Mouse (Mus musculus): ENCODE results near the gene Pacrg. TPM values are rescaled to one million over a fixed set of nuclear protein-coding genes. Genes with fewer than 3 reads are reported as not detected.

Gene Pacrg
- polyA plus RNA-seq (2012; rRNA removed) = 264 and 277 TPM in 2 replicates

DNA sequence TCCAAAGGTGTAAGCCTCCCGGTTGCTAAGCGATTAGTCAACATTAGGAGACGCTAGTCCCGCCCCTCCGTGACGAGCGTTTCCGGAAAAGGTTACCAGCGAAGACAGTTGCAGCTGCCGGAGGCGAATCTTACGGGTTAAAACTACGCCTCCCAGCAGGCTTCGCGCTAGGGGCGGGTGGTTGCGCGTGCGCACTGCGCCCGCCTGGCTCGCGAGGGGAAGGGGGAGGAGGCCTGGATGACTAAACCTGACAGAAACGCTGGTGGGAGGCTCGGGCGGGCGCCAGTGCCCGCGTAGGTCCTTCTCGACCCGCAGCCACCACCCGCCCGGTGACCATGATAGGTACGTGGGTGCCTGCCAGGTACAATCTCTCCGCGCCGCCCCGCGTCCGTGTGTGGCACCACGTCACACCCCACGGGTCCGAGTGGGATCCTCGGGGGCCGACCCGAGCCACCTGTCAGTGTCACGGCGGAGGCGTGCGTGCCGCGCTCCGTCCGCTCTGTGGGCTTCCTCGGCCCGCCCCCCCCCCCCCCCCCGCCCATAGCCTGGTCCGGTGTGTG is at the start of gene Pacrg, which contains the start of gene Prkn:
Gene Pacrg (minus strand): TSS at position 164 of the 560 bp plus-strand sequence.
Gene Prkn (plus strand): TSS at position 237 of the 560 bp plus-strand sequence.
- peak; percentile 79 for TF ChIP-seq POLR2A (IDR thresholded peaks at IDR 0.05; ENCODE audit: control insufficient read depth, low read depth, low read length)
- no peak for TF ChIP-seq CTCF (IDR thresholded peaks at IDR 0.05; ENCODE audit: control insufficient read depth, insufficient read depth, insufficient replicate concordance, low read depth, low read length)
- H3K27ac ChIP-seq (ENCODE audit: control insufficient read depth, insufficient read depth, low read depth, low read length) = peak within 1 kb of the TSS; percentile 80
- peak within 1 kb of the TSS; percentile 82 for H3K4me3 ChIP-seq (ENCODE audit: control insufficient read depth, low read depth, low read length)
- H3K36me3 ChIP-seq (ENCODE audit: control insufficient read depth, insufficient read depth, low read length) = no peaks in the 10 kb centered on the region
- no peaks in the 10 kb centered on the region for H3K27me3 ChIP-seq (ENCODE audit: control insufficient read depth, insufficient read depth, low read length)
- H3K4me1 ChIP-seq (ENCODE audit: control insufficient read depth, insufficient read depth, low read length) = peaks cover 2% of the 10 kb centered on the region

DNA sequence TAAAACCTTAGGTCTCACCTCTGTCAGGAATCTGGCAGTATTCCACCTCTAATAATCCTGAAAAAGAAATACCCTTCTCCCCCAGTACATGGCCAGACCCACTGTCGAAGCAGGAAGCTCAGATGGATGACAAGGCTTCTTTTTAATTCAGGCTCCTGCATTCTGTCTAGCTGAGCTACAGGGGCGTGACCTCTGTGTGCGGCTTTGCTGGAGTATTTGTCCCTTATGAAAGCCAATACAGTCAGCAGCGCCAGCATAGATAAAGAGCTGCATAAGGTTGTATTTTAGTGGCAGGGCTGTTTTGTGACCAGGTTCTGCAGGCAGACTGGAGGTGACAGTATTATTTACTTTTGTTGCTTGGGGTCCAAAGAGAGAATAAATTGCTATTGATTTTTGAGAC is 47.8 kb upstream of the Pacrg start:
- Histone ChIP-seq H3K36me3 (ENCODE audit: control insufficient read depth, insufficient read depth, low read length) (no peaks in the 10 kb centered on the region), H3K4me3 (ENCODE audit: control insufficient read depth, low read depth, low read length) (no peak overlapping the region), H3K27ac (ENCODE audit: control insufficient read depth, insufficient read depth, low read depth, low read length) (no peak overlapping the region), H3K4me1 (ENCODE audit: control insufficient read depth, insufficient read depth, low read length) (no peaks in the 10 kb centered on the region), H3K27me3 (ENCODE audit: control insufficient read depth, insufficient read depth, low read length) (no peaks in the 10 kb centered on the region)
- TF ChIP-seq POLR2A (IDR thresholded peaks at IDR 0.05; ENCODE audit: control insufficient read depth, low read depth, low read length) = no peak

- H3K4me1 ChIP-seq (ENCODE audit: control insufficient read depth, insufficient read depth, low read length) = no peaks in the 10 kb centered on the region
- no peaks in the 10 kb centered on the region for H3K27me3 ChIP-seq (ENCODE audit: control insufficient read depth, insufficient read depth, low read length)
- no peak overlapping the region for H3K27ac ChIP-seq (ENCODE audit: control insufficient read depth, insufficient read depth, low read depth, low read length)
- H3K4me3 ChIP-seq (ENCODE audit: control insufficient read depth, low read depth, low read length) = no peak overlapping the region
- H3K36me3 ChIP-seq (ENCODE audit: control insufficient read depth, insufficient read depth, low read length) = no peaks in the 10 kb centered on the region
- TF ChIP-seq CTCF (IDR thresholded peaks at IDR 0.05; ENCODE audit: control insufficient read depth, insufficient read depth, insufficient replicate concordance, low read depth, low read length) (no peak), POLR2A (IDR thresholded peaks at IDR 0.05; ENCODE audit: control insufficient read depth, low read depth, low read length) (no peak)
Observed at GRCm38 (mm10) chr17:10882260-10882659, 42.1 kb upstream of the Pacrg start.

DNA sequence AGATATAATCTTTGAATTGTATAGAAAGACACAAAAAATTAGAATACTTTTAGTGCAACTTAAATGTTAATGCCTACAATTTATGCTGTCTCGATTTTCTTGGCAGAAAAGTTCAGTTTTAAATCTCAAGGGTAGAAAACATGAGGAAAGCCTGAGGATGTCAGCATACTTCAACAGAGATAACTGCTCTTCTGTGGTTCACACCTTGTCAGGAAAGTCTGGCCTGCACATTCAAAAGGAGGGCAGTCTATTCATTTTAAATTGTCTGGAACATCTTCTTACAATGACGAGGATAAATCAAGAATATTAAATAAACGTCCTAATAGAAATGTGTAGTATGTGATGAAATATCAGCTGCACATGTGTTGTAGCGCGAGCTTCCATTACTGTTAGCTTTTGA is 38.9 kb upstream of the Pacrg start:
- no peak overlapping the region for H3K27ac ChIP-seq (ENCODE audit: control insufficient read depth, insufficient read depth, low read depth, low read length)
- TF ChIP-seq CTCF (IDR thresholded peaks at IDR 0.05; ENCODE audit: control insufficient read depth, insufficient read depth, insufficient replicate concordance, low read depth, low read length) (no peak), POLR2A (IDR thresholded peaks at IDR 0.05; ENCODE audit: control insufficient read depth, low read depth, low read length) (no peak)
- H3K4me3 ChIP-seq (ENCODE audit: control insufficient read depth, low read depth, low read length) = no peak overlapping the region
- no peaks in the 10 kb centered on the region for H3K27me3 ChIP-seq (ENCODE audit: control insufficient read depth, insufficient read depth, low read length)
- H3K4me1 ChIP-seq (ENCODE audit: control insufficient read depth, insufficient read depth, low read length) = no peaks in the 10 kb centered on the region
- H3K36me3 ChIP-seq (ENCODE audit: control insufficient read depth, insufficient read depth, low read length) = no peaks in the 10 kb centered on the region

- Histone ChIP-seq H3K36me3 (ENCODE audit: control insufficient read depth, insufficient read depth, low read length) (no peaks in the 10 kb centered on the region), H3K27ac (ENCODE audit: control insufficient read depth, insufficient read depth, low read depth, low read length) (no peak overlapping the region), H3K4me1 (ENCODE audit: control insufficient read depth, insufficient read depth, low read length) (no peaks in the 10 kb centered on the region), H3K4me3 (ENCODE audit: control insufficient read depth, low read depth, low read length) (no peak overlapping the region), H3K27me3 (ENCODE audit: control insufficient read depth, insufficient read depth, low read length) (no peaks in the 10 kb centered on the region)
- TF ChIP-seq CTCF (IDR thresholded peaks at IDR 0.05; ENCODE audit: control insufficient read depth, insufficient read depth, insufficient replicate concordance, low read depth, low read length) = no peak
- no peak for TF ChIP-seq POLR2A (IDR thresholded peaks at IDR 0.05; ENCODE audit: control insufficient read depth, low read depth, low read length)
Observed at GRCm38 (mm10) chr17:10874208-10875187, 34.4 kb upstream of the Pacrg start.

DNA sequence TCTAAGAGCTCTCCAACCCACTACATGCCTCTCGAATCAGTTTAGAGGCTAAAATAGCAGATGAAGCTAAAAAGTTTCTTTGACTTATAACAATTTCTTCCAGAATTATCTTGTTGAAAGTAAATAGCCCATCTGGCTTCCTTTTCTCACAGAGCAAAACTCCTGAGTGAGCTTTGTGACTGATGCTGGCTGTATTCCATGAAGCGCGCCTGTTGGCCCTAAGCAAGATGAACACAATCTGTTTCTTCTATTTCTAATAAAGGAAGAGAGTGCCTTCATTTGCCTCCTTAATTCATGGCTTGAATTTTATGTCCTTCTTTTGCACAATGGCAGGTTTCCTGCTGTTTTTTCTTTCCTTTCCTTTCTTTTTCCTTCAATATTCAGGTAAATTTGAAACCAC is 14.1 kb upstream of the Pacrg start:
- TF ChIP-seq POLR2A (IDR thresholded peaks at IDR 0.05; ENCODE audit: control insufficient read depth, low read depth, low read length) = no peak
- no peak for TF ChIP-seq CTCF (IDR thresholded peaks at IDR 0.05; ENCODE audit: control insufficient read depth, insufficient read depth, insufficient replicate concordance, low read depth, low read length)
- no peak overlapping the region for H3K4me3 ChIP-seq (ENCODE audit: control insufficient read depth, low read depth, low read length)
- H3K4me1 ChIP-seq (ENCODE audit: control insufficient read depth, insufficient read depth, low read length) = no peaks in the 10 kb centered on the region
- H3K36me3 ChIP-seq (ENCODE audit: control insufficient read depth, insufficient read depth, low read length) = no peaks in the 10 kb centered on the region
- H3K27me3 ChIP-seq (ENCODE audit: control insufficient read depth, insufficient read depth, low read length) = no peaks in the 10 kb centered on the region
- H3K27ac ChIP-seq (ENCODE audit: control insufficient read depth, insufficient read depth, low read depth, low read length) = no peak overlapping the region

DNA sequence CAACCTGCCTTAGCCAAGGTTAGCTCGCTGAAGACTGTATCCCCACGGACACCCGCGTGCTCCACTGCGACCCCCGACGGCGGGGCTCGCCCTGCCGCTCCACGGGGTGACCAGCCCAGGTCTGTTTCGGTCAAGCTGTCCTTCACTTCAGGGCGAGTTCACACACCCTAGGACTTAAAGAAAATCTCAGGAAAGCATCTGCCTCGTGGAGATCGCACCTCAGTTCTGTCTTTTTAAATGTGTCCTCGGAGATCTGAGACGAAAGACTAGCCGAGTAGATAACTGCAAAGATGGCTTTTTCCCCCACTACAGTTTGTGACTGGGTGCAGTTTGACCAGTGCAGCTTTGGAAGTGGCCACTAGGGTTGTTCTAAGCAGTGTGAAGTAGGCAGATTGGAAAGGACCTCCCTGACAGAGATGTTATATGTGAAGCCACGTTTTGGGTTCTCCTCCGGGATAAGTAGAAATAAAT is 655 bp upstream of the Pacrg start:
- TF ChIP-seq POLR2A (IDR thresholded peaks at IDR 0.05; ENCODE audit: control insufficient read depth, low read depth, low read length) (no peak; the same call in 1 of the 2 replicates), CTCF (IDR thresholded peaks at IDR 0.05; ENCODE audit: control insufficient read depth, insufficient read depth, insufficient replicate concordance, low read depth, low read length) (no peak)
- Histone ChIP-seq H3K36me3 (ENCODE audit: control insufficient read depth, insufficient read depth, low read length) (no peaks in the 10 kb centered on the region), H3K27me3 (ENCODE audit: control insufficient read depth, insufficient read depth, low read length) (no peaks in the 10 kb centered on the region), H3K4me3 (ENCODE audit: control insufficient read depth, low read depth, low read length) (peak overlapping the region; percentile 82), H3K27ac (ENCODE audit: control insufficient read depth, insufficient read depth, low read depth, low read length) (peak overlapping the region; percentile 1; the same call in 1 of the 2 replicates), H3K4me1 (ENCODE audit: control insufficient read depth, insufficient read depth, low read length) (peaks cover 2% of the 10 kb centered on the region)
